Mouse (Mus musculus) thymus, postnatal 4 days (tissue): ENCODE results near the gene N4bp2.
A peak's percentile ranks its signal among the peaks of the same experiment; 100 is the strongest.
"Not testable (repeated sequence)": the region's sequence is repeated elsewhere in the genome, so short reads cannot be mapped to it uniquely, and the experiment has no call there.

ENCODE experiments used
- DNase-seq: peaks from one replicate; pipeline ENCODE4 v3.0.0; 2021

The N4bp2 gene

DNA sequence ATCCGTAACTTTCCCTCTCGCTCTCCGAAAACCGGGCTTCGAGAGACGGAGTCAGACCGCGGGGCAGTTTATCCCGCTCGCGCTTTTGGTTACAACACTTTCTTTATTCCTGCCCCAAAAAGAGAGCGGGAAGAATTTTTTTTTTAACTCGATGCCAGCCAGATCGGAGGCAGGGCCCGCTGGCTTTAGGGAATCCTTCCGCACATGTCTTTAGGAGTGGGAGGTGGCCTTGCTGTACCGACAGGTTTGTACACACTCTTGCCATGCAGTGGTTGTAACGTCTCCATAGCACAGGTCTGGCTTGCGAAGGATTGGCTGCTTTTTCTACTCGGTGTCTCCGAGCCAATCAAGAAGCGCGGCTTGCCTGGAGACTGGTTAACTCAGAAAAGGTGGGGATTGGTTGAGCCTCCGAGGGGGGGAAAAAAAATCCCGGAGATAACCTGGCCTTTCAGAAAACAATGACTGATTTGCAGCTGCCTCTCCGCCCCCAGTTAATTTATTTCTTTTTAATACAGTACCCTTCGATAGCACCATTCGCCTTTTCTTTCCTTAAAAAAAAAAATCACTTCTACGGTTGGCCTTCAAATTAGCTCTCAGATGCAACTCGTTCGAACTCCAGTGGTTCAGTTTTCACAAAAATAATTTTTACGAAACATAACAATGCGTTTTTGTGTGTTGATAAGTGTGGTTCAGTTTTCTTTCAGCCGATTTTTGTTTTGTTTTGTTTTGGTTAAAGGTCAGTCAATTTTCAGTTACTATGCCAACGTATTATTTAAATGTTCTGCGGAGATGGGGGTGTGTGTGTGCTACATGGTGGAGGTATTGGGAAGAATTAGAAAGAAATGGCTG lies 1.7 kb downstream of the N4bp2 start:
- peak; percentile 83 for DNase-seq

DNA sequence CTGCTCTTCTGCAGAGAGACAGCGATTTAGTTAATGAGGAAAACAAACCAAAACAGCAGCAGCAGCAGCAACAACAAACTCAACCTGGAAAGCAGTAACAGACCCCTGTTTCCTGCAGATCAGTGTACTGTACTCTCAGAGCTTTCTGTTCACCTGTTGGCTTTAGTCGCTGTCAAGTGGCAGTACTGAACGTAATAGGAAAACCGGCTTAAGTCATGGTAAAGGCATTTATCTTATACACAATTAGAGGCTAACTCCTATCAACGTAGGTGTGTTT lies 2.3 kb downstream of the N4bp2 start:
- no peak for DNase-seq

DNA sequence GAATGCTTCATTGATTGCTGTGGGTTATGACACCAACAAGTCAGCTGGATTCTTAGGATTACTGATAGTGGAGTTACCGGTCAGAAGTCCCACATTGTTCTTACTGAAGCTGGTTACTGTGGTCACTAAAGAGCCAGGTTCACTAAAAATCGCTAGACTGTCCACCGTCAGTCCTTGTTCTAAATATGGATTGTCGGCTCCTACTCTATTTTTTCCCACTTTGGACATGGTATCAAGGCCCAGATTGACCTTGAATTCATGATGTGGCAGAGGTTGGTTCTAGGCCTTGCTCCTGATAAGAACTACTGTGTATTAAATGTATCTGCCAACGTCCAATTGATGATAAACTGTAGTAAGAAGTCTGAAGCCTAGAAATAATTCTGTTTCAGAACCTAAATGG lies 4.7 kb downstream of the N4bp2 start:
- no peak for DNase-seq

DNA sequence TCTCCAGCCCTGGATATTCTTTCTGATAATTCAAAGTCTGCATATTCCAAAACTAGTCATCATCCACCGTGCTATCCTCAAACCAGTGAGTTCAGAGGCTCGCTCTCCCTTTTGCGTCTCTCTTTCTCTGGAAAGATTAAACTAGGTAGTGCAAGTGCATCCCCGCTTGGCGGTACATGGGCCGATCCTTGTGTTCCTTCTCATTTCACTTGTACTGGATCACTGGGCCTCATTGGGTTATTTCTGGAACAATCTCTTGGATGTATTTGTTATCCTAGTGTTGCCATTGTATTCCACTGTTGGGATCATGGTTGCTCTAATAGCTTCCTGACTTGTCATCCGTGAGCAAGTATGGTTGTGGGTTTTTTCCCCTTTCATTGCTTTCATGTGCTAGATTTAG lies 6.7 kb downstream of the N4bp2 start:
- no peak for DNase-seq

DNA sequence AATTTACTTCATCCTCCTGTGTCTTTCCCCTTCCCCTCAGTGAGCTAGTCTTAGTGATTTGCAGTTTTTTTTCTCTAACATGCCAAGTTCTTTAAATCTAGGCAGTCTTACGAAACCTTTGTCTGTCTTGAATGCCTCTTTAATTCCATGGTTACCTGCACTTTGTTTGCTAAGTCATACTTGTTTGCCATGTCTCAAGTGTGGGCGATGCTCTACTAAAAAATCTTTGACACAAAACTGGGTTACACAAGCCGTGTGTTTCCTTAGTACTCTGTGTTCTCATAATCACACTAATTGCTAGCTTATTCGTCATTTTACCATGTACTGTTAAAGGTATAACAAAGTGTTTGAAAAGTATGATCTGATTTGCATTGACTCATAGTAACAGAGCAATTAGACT lies 7.2 kb downstream of the N4bp2 start:
- no peak for DNase-seq

DNA sequence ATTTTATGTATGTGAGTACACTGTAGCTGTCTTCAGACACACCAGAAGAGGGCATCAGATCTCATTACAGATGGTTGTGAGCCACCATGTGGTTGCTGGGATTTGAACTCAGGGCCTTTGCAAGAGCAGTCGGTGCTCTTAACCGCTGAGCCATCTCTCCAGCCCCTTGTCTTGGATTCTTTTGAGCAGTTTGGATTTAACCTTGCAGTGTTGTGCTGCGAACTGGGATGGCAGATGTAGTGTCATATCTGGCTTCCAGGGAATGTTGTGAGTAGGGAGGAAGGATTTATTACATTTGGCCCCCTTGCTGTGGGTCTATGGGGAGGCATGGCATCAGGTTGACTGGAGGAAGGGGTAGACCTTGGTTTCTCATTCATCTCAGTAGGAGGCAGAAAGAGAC lies 10.6 kb downstream of the N4bp2 start:
- not testable (repeated sequence) for DNase-seq

DNA sequence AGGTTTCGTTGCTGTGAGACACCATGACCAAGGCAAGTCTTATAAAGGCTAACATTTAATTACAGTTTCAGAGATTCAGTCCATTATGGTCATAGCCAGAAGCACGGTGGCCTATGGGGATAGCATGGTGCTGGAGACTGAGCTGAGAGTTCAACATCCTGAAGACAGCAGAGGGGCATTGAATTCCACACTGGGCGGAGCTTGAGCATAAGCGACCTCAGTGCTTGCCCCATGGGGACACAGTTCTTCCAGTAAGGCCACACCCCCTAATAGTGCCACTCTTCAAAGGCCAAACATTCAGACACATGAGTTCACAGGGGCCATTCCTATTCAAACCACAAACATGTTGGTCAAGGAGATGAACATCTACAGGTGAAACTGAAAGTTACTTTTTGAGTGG lies 12.8 kb downstream of the N4bp2 start:
- DNase-seq: no peak

DNA sequence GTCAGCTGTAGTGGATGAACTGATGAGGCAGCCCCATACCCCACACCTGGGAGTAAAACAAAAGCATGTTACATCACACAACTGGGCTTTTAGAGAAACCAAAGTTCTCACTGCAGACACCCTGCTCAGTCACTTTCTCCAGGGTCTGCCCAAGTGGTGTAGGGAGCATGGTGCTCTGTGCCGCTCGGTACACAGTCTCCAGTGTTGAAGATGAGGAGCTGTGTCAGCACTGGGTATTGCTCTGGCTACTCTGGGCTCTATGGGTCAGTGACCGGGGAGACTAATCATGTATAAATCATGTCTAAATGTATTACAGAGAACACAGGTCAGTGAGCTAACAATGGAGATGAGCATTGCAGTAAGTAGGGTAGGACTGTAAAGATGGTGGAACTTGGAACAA lies 13.6 kb downstream of the N4bp2 start:
- no peak for DNase-seq

DNA sequence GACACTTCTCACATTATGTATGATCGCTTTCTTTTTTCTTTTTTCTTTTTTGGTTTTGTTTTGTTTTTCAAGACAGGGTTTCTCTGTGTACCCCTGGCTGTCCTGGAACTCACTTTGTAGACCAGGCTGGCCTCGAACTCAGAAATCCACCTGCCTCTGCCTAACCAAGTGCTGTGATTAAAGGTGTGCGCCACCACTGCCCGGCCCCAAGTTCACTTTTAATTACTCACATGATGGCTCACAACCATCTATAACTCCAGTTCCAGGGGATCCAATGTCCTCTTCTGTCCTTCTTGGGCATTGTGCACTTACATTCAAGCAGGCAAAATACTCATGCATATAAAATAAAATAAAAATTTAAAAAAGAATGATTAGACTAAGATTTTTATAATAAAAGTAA lies 15.7 kb downstream of the N4bp2 start:
- not testable (repeated sequence) for DNase-seq

DNA sequence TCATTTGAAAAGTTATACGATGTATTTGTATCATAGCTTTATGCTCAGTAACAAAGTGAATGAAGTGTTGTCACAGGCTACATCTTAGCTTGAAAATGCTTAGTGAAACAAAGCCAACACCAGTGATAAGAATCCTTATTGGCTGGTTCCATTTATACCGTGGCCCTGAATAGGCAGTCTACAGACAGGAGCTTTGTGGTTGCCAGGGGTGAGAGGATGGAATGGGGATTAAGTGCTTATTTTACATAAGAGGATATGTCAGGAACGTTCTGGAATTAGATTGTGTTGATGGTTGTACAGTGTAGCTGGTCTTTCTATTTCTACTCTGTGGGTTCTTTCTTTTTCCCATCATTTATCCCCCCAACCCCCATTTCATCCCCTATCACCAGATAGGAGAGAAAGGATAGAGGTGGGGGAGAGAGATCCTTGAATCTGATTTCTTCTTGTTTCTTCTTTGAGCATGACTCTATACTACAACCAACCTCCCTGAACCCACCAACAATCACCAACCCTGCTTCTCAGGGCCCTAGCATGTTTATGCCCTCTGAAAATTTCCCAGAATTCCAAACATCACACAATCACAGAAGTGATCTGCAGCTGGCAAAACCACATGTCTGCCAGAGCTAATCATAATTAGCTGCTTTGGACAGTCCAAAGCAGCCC lies 16.2 kb downstream of the N4bp2 start:
- DNase-seq: no peak

DNA sequence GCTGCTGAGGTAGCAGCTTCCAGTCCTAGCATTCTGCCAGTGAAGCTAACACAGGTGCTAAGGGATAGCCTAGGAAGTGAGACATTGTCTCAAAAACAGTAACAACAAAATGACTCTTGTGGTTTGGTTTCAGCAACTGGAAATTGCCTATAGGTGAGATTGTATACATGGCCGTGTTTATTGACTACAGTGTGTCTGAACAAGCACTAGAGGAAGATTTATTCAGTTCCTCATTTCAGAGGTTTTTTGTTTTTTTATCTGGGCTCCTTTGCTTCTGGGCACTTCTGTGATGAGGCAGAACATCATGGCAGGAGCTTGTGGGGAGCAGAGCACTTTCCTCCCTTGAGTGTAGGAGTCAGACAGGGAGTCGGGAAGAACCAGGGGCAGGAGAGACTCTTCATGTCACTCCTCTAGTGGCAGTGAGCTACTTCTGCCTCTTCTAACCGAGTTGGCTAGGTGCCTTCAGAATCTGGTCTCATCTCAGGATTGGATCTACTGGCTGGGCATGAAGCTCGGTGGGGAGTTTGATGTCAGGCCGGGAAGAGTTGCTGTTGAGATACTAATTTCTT lies 17.9 kb downstream of the N4bp2 start:
- DNase-seq: no peak

DNA sequence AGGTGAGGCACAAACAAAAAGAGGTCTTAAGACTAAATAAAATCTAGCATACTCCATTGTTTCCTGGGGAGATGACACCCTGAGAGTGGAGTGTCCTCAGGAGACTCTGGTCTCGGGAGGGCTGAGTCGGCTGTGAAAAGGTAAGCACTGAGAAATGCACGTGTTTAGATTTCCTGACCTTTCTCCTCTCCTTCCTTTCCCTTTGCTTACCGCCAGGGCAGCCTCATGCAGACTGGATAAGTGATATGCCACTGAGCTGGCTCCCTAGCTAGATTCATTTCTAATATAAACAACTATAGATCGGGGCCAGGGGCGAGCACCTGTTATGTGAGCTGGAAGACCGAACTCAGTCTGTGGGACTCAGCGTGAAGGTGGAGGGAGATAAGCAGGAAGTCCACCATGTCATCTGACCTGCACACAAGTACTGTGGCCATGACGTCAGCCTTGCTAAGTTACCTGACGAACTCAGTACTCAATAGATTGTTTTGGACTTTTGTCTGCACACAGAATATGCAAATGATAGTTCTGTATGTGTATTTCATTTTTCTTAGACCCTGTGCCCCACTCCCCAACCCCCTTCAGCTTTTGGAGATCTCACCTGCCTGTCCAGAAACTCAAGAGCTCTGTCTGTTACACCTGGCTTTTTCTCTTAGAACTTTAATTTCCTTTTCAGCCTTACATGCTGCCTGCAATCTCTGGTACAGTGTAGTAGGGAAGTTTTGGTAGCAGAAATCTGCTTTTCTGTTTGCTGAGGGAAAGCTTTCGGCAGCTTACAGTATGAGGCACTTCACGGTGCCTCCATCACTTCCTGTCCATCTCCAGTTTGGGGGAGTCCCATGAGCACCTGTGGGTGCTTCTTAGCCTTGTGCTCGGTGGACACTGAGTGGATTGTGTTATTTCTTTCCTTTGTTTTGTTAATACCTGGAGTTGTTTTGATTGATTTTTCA lies 18.7 kb downstream of the N4bp2 start:
- DNase-seq: no peak

DNA sequence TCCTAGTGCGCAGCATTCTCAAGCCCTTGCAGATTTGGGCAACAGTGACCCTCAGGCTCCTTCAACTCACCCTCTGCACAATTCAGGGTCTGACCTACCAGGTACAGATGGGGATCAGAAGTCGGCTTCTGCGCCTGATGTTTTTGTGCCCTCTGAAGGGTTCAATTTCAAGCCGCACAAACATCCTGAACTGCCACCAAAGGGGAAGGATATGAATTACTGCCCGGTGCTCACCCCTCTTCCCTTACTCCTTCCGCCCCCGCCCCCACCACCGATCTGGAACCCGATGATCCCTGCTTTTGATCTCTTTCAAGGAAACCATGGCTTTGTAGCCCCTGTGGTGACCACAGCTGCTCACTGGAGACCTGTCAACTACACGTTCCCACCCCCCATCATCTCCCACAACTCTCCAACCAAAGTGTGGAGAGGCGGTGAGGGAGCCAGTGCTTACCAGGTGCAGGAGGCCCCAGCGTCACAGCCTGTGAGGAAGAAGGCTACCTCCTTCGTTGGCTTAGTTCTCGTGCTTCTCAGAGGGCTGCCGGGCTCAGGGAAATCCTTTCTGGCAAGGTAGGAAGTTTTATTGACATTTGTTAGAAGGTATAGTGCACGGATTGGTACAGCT lies 27.4 kb downstream of the N4bp2 start:
- peak; percentile 72 for DNase-seq

DNA sequence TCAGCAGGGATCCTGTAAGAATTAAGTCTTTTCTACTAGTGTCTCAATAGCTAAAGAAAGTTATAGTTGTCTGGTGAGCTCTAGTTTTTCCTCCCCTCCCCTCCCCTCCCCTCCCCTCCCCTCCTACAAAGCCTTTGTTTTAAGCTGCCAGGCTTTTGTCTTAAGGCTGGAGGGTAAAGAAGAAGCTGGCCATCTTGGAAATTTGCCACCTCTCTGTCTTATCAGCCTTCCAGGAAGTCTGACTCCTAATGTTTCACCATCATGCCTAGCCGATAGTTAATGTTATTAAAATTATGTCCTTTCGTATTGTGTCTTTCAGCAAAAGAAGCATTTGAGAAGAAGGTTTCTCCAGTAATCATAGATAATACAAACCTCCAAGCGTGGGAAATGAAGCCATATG lies 30.9 kb downstream of the N4bp2 start:
- no peak for DNase-seq

DNA sequence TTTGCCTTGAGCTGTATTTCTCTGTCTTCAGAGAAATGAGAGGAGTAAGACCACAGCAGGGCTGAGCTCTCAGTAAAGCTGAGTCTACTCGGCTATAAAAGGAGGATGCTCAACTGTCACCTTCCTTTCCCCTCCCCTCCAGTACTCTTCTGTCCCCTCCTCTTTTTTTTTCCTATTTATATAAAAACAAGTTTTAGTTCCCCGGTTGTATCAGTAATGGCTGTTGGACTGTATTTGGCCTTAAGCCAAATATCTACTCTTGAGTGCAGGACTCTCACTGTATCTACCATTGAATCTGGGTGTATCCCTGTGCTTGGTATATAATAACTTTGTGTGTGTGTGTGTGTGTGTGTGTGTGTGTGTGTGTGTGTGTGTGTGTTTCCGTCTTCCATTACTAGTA lies 31.4 kb downstream of the N4bp2 start:
- DNase-seq: no peak

DNA sequence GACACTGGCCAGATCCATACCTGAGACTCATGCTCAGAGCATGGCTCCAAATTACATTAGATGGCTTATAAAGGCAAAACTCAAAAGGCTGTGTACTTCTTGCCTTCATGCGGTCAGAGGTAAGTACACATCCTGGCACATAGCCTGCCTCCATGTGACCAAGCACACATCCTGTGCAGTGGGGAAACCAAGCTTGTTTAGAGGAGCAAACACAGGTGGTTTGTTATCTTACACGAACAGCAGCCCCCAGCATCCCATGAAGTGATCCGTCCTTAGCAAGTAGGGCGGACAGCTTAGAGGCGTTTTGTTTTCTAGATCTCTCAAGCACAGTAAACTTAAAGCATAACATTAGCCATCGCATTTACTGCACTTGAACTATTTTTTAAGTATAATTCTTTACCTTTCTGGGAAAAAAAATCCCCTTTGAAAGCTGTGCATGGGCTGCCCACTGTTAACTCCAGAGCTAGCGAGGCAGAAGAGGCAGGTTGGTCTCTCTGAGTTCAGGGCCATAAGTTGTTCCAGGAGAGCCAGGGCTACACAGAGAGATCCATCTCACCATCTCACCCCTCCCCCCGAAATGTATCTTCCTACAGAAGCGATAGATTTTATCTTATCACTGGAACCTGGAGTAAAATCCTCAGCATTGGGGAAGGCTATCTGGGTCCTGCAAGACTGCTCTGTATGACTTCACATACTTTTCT lies 32.1 kb downstream of the N4bp2 start:
- DNase-seq: peak; percentile 57

DNA sequence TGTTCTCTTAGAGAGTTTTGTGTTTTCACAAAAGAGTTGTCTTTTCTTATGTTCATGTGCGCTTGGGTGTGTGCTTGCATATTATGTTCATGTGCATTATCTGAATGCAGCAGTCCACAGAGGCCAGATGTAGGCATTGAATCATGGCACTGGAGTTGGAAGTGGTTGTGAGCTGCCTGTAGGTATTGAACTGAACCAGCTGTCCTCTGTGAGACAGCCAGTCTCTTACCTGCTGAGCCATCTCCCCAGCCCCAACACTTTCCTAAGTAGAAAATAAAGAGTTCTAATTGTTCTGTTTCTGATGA lies 32.6 kb downstream of the N4bp2 start:
- DNase-seq: no peak

DNA sequence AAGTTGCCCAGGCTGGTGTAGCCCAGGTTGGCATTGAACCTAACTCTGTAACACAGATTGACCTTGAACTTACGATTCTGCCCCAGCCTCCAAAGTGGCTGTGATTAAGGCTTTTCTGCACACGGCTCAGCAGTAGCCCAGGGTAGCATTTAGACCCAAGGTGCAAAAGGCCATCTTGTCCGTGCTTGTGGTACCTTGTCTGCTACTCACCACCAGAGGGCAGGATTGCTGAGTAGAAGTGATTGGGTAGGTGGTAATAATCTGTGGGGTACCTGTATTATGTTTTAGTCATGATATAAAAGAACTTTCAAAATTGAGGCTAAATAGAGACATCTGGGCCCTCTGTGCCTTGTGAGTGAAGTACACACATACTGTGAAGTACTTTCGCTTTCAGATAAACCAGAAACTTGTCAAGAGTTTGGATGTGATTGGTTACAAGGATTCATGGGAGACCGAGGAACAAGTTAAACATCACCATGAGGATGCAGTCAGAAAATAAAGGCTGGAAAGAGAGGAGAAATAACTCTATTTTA lies 60.3 kb downstream of the N4bp2 start:
- peak; percentile 78 for DNase-seq

DNA sequence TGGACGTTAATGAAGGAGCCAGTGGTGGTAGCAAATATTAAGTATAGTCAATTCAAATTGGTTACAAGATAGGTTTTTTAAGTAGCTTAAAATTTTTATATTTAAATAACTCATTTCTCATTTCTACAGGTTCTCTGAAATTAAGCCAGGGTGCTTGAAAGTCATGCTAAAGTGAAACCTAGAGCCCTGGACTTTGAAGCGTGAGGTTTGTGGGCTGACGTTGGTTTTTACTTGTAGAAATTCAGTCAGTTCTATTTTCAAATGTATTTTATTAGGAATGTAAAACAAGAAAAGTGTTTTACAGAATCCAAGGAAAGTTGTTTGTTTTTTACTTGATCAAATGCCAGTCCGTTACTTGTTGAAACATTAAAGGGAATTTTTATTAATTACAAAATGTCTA lies 63.2 kb downstream of the N4bp2 start:
- no peak for DNase-seq

DNA sequence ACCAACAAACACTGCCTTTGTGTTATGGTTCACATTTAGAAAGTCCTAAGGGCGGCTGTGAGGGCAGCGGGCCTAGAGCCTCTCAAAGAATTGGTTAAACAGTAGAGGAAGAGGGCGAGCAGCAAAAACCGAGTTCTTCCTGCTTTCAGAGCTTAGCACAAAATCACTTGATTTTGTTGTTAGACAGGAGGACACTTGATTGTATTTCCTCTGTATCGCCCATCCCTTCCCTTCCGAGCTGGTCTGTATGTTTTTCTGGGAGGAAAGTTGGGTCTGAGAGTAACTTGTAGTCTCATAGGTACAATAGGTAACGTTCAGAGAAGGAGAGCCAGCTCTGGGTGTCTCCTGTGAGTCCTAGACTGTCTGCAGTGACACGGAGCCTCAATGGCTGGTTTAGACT lies 63.8 kb downstream of the N4bp2 start:
- no peak for DNase-seq

DNA sequence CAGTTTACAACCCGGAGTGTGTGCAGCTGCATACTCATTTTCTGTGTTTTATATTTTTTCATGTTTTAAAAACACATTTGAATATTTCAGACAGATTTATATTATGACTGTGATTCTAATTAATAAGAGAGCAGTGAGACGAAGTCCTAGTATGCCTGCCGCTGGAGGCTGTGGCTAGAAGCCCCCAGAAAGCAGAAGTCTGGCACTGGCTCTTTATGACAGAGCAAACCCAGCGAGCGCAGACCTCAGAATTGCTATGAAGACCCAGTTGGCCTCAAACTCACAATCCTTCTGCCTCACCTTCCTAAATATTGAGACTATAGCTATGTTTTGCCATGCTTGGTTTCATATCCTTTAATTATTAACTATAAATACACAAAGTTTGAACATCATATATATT lies 64.9 kb downstream of the N4bp2 start:
- no peak for DNase-seq

DNA sequence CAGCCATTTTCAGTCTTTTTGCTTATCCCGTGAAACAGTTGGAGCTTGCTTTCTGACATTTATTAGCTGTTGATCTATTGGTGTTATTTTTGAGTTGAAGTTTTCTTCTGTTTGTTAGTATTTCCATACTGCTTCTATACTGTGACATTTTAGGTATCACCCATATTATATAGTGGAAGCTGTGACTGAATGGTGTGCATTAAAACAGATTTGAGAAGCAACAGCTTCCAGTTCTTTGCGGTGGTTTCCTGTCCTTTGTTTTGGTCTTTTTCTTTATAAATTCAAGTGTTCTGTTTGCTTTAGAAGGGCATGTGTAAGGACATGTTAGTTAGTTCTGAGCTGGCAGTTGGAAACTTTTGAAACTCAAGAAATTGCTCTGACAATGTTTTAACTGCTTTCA lies 65.7 kb downstream of the N4bp2 start:
- no peak for DNase-seq
